Mouse (Mus musculus) kidney, adult 8-10 months (tissue): ENCODE measurements at regions not wholly inside any gene's neighbourhood (a gene's known extent, or its start where the extent isn't known, plus 50 kb on each side); places are given as distances from the start of the nearest gene placed in this dataset.

Source experiments
- DNase-seq, 2 experiments: peaks; one replicate each; pipeline ENCODE4 v3.0.0; 2022

DNA sequence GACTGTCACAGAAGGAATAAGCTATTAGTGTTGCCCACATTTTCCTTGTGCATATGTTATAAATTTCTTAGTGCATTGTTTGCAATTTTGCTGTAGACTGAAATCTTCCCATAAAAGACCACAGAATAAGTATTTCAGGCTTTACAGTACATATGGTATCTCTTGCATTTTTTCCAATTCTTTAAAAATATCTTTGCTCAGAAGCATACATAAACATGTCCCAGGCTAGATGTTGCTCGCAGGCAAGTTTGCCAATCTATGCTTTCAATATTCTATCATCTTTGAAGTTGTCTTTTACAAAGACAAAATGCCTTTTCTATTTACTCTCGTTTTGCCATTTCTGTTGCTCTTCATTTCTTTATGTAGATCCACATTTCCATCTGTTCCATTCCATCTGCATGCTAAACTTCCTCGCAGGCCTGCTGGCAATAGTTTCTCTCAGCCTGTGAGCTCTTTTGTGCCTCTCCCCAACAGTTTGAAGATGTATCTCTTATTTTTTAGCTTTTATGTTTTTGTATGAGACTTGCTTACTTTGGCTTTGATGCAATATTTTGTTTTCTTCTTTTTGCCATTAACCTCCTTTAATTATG lies 120.0 kb upstream of the Cdr1 start:
- no peak for DNase-seq

DNA sequence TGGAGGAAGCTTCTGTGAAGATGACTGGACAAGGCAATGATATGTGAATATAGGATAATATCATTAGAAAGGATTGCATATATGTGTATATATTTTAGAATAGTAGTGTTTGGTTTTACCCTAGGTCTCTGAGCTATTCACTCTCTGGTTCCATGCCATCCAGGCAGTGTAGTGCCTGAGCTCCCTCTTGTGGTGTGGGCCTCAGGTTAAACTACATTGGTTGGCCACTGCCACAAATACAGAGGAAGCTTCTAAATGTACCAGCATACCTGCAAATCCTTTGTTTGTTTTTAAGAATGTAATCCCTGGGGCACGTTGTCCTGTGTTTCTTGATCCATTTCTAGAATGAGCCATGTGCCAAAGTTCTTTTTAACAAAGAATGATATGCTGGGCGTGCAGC lies 119.1 kb upstream of the Cdr1 start:
- peak in 1 of 2 experiments; percentile 7 for DNase-seq
